Mouse (Mus musculus): ENCODE data around the gene Nav2.

DNA sequence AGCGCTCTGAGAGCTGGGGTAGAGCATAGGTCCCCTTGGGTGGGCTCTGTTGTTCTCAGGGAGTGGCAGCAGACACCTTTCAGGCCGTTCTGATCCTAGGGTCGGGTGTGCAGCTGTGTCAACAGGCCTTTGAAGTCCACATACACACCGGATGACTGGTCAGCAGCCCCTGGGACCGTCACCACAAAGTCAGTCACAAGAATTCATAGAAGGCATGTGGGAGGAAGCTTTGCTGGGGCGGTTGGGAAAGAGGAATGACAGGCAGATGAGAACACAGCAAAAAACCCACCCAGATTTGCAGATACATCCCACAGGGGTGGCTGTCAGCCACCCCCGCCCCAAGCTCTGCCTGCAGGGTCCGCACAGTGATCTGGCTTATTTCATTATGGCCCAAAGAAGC, 20.5 kb upstream of the Nav2 start:
- TF ChIP-seq CTCF (IDR thresholded peaks at IDR 0.05; ENCODE audit: low read depth, low read length) (no peak), GATA1 (IDR thresholded peaks at IDR 0.05; ENCODE audit: borderline replicate concordance, low read length) (no peak), TAL1 (conservative IDR thresholded peaks at IDR 0.05; ENCODE audit: low read depth, low read length) (no peak)
